Mouse (Mus musculus): ENCODE measurements around the gene Nedd9. TPM values are rescaled to one million over a fixed set of nuclear protein-coding genes. Genes with fewer than 3 reads are reported as not detected.
"Not testable (repeated sequence)": the region's sequence is repeated elsewhere in the genome, so short reads cannot be mapped to it uniquely, and the experiment has no call there.

Gene Nedd9
- polyA plus RNA-seq, 1 experiment from 2014 or later: 27.7 TPM

GRCm38 (mm10) chr13:41263304-41264006, 223.7 kb downstream of the Nedd9 start:
- WGBS: 78% methylated on average over 5 of the region's 5 CpGs
- DNase-seq (ENCODE audit: low spot score) (no peak), ATAC-seq (no peak)
- Histone ChIP-seq H3K9ac (ENCODE audit: low read length) (no peak overlapping the region), H3K4me2 (ENCODE audit: low read length) (no peak overlapping the region), H3K9me3 (replicated peaks; ENCODE audit: control insufficient read depth, low read length) (no peaks in the 10 kb centered on the region), H3K4me3 (ENCODE audit: low read depth, low read length) (no peak overlapping the region), H3K27me3 (replicated peaks; ENCODE audit: control insufficient read depth, insufficient read depth, low read length) (no peaks in the 10 kb centered on the region), H3K4me1 (ENCODE audit: control insufficient read depth, insufficient read depth, low read length) (no peaks in the 10 kb centered on the region), H3K36me3 (ENCODE audit: control insufficient read depth, insufficient read depth, low read length) (no peaks in the 10 kb centered on the region), H3K27ac (ENCODE audit: low read depth, low read length) (no peak overlapping the region)

DNA sequence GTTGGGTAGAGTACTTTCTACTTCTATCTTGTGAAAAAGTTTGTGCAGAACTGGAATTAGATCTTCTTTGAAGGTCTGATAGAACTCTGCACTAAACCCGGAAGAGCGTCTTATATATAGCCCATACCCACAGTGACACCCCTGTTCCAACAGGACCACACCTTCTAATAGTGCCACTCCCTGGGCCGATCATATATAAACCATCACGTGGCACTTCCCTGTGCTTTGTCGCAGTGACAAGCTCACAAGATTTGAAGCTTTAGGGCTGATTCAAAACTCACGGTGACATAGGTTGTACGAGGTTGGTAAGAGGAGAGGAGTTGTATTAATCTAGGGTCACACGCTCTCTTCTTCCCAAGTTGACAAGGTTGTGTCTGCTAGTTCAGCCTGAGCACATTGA, 225.5 kb downstream of the Nedd9 start:
- DNase-seq (ENCODE audit: low spot score); H3K36me3 ChIP-seq (ENCODE audit: control insufficient read depth, insufficient read depth, low read length); H3K4me1 ChIP-seq (ENCODE audit: control insufficient read depth, insufficient read depth, low read length); H3K27me3 ChIP-seq (replicated peaks; ENCODE audit: control insufficient read depth, insufficient read depth, low read length); H3K9ac ChIP-seq (ENCODE audit: low read length); ATAC-seq; H3K9me3 ChIP-seq (replicated peaks; ENCODE audit: control insufficient read depth, low read length); H3K4me3 ChIP-seq (ENCODE audit: low read depth, low read length); H3K4me2 ChIP-seq (ENCODE audit: low read length); H3K27ac ChIP-seq (ENCODE audit: low read depth, low read length): not testable (repeated sequence)
- 97% methylated on average over 8 of the region's 8 CpGs for WGBS

Other genes with a start within 250 kb of the Nedd9 start
- 18.3 and 20.1 TPM in 2 replicates for gene Smim13, start 237.5 kb downstream of the Nedd9 start, polyA plus RNA-seq (2014; fragmentation: Nextera tagmentation; extraction: Ambion mirVana)
- not detected in 2 replicates for gene Gm17364, start 213.4 kb downstream of the Nedd9 start, polyA plus RNA-seq (2014; fragmentation: Nextera tagmentation; extraction: Ambion mirVana)
- 32.5 and 46.3 TPM in 2 replicates for gene Tmem170b, start 118.5 kb upstream of the Nedd9 start, polyA plus RNA-seq (2014; fragmentation: Nextera tagmentation; extraction: Ambion mirVana)